Mouse (Mus musculus) hindbrain, embryonic 11.5 days (tissue): ENCODE data around the gene Cldn5. TPM values are rescaled to one million over a fixed set of nuclear protein-coding genes. Genes with fewer than 3 reads are reported as not detected.

Source experiments
- ATAC-seq: fragments of 200-750 bp; cut with Nextera tagmentation; 2 replicates; pipeline ENCODE4 v1.8.0; 2017; ENCODE audit warnings: mild to moderate bottlenecking, moderate TSS enrichment, moderate library complexity; ENCODE audit not compliant: low FRiP score
- DNase-seq: peaks from one replicate; pipeline ENCODE4 v3.0.0-alpha.2; 2015; ENCODE audit warnings: low spot score
- H3K27ac ChIP-seq: fragments of 300-500 bp; sonication (generic); 2 replicates; pipeline ENCODE4 v1.5.1; 2014; ENCODE audit warnings: mild to moderate bottlenecking, low read depth, low read length
- H3K27me3 ChIP-seq: fragments of 300-500 bp; sonication (generic); 2 replicates; pipeline ENCODE4 v1.6.1; 2014; ENCODE audit warnings: mild to moderate bottlenecking, low read length, moderate library complexity, mixed read lengths; ENCODE audit not compliant: control insufficient read depth, insufficient read depth
- H3K36me3 ChIP-seq: fragments of 300-500 bp; sonication (generic); 2 replicates; pipeline ENCODE4 v1.6.1; 2014; ENCODE audit warnings: mild to moderate bottlenecking, low read length, moderate library complexity, mixed read lengths; ENCODE audit not compliant: control insufficient read depth, insufficient read depth
- H3K4me1 ChIP-seq: fragments of 300-500 bp; sonication (generic); replicated peaks from 2 replicates; pipeline ENCODE4 v1.6.1; 2014; ENCODE audit warnings: low read length, mixed read lengths; ENCODE audit not compliant: control insufficient read depth, insufficient read depth
- H3K4me2 ChIP-seq: fragments of 300-500 bp; sonication (generic); replicated peaks from 2 replicates; pipeline ENCODE4 v1.6.1; 2014; ENCODE audit warnings: mild to moderate bottlenecking, low read depth, low read length
- H3K4me3 ChIP-seq: fragments of 300-500 bp; sonication (generic); 2 replicates; pipeline ENCODE4 v1.5.1; 2014; ENCODE audit warnings: low read depth, low read length
- H3K9ac ChIP-seq: fragments of 300-500 bp; sonication (generic); 2 replicates; pipeline ENCODE4 v1.6.1; 2014; ENCODE audit warnings: low read depth, low read length
- H3K9me3 ChIP-seq: fragments of 300-500 bp; sonication (generic); 2 replicates; pipeline ENCODE4 v1.6.1; 2016; ENCODE audit warnings: low read length; ENCODE audit not compliant: control insufficient read depth
- WGBS: fragments of 180-500 bp; shearing (Covaris S2); extraction: QIAGEN DNeasy Blood & Tissue Kit; methylation state at CpG from one replicate; pipeline ENCODE4 v1.1.7; 2014; 5-methylcytosine and 5-hydroxymethylcytosine counted together
- polyA plus RNA-seq: library from polyadenylated mRNA; unstranded; fragments of >200 nt; fragmentation: Nextera tagmentation; extraction: Ambion mirVana; gene quantifications from 2 replicates; pipeline ENCODE4 v1.2.1, GENCODE M21; 2014

The Cldn5 gene
- polyA plus RNA-seq, 1 experiment from 2014 or later: 25.2 TPM

DNA sequence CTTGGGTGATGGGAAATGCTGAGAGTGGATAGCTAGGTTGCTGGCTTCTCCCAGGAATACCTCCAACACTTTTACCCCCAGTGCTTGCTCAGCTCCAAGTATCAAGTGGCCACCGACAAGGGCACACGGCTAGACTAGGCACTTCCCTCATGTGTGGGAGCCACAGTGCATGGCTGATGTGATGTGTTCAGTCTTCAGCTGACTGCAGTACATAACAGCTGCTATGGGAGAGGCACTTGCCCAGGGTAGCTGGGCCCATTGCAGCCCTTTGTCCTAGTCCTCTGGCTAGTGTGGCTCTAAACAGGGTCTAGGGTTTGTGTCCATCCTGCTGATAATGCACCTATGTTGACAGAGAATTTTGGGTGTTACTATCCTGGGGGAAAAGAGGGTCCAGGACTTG, 1.8 kb downstream of the Cldn5 start:
- Histone ChIP-seq H3K9me3 (no peaks in the 10 kb centered on the region), H3K4me1 (peaks cover 5% of the 10 kb centered on the region; the same call in 1 of the 2 replicates), H3K4me3 (no peak overlapping the region), H3K27ac (no peak overlapping the region), H3K9ac (no peak overlapping the region), H3K4me2 (no peak overlapping the region), H3K36me3 (no peaks in the 10 kb centered on the region), H3K27me3 (peaks cover 40% of the 10 kb centered on the region)
- DNase-seq: peak; percentile 14
- 70% methylated on average over 2 of the region's 2 CpGs for WGBS
- ATAC-seq: no peak

DNA sequence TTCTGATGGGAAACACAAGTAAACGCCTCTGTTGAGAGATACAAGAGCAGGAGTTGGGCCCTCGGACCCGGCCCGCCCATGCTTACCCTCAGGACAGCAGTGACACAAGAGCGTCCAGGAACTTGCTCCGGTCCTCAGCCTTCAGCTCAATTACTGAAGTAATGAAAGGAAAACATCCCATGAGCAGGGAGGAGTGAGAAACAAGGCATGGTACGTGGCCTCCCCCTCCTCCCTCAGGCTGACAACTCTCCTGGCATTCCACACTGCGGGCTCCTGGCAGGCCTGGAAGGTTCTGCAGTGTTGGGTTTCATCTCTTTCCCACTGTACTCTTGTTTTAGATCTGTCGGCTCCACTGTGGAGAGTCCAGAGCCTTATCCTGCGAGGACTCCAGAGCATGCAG, 5.2 kb downstream of the Cldn5 start:
- ATAC-seq (no peak), DNase-seq (no peak)
- no peaks in the 10 kb centered on the region for H3K9me3 ChIP-seq
- H3K4me3 ChIP-seq: no peak overlapping the region
- H3K36me3 ChIP-seq: 0 out of 2 replicates have a peak, but pooled peaks cover 4% of the 10 kb centered on the region
- no peak overlapping the region for H3K9ac ChIP-seq
- no peak overlapping the region for H3K27ac ChIP-seq
- H3K4me1 ChIP-seq: peaks cover 5% of the 10 kb centered on the region; the same call in 1 of the 2 replicates
- peaks cover 25% of the 10 kb centered on the region for H3K27me3 ChIP-seq
- H3K4me2 ChIP-seq: no peak overlapping the region
- 91% methylated on average over 10 of the region's 10 CpGs for WGBS

DNA sequence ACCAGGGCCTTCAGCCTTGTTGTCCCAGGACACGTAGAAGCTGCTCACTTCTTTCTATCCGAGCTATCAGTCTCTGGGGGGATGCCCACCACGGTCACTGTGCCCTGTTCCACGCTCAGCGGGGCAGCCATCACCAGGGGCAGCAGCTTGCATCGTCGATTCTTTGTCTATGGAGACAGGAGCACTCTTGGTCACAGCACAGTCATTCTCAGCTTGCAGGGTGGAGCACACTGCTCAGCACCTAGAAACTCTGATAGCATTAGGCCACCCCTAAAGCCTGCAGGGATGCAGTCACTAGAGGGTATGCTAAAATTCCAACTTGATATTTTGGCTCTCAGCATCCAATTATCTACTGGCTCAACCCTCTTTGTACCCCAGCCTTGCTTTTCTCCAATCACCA, 8.4 kb downstream of the Cldn5 start:
- DNase-seq: no peak
- H3K27ac ChIP-seq: no peak overlapping the region
- H3K9ac ChIP-seq: no peak overlapping the region
- 0 out of 2 replicates have a peak, but pooled peaks cover 6% of the 10 kb centered on the region for H3K36me3 ChIP-seq
- H3K9me3 ChIP-seq: no peaks in the 10 kb centered on the region
- no peaks in the 10 kb centered on the region for H3K27me3 ChIP-seq
- H3K4me2 ChIP-seq: no peak overlapping the region
- ATAC-seq: no peak
- no peaks in the 10 kb centered on the region for H3K4me1 ChIP-seq
- H3K4me3 ChIP-seq: no peak overlapping the region
- whole genome bisulfite sequencing: 96% methylated on average over 7 of the region's 7 CpGs

DNA sequence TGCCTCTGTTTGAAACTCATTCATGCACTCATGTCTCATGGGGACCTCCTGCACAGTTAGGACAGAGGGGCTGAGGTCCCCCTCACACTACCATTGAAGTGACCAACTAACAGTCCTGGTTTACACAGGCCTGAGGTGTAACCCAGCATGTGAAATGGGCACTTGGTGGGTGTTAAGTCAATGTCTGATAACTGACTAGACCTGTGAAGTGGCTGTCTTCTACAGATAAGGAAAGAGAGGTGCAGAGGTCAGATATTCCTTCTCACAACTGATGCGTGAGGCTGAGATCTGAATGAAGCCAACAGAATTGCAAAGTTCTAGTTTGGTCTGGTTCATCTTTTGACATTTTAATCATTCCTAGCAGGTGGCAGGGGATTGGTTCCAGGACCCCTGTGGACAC, 8.8 kb downstream of the Cldn5 start:
- H3K9ac ChIP-seq: no peak overlapping the region
- H3K27ac ChIP-seq: no peak overlapping the region
- H3K4me3 ChIP-seq: no peak overlapping the region
- 77% methylated on average over 1 of the region's 1 CpGs for WGBS
- ATAC-seq (no peak), DNase-seq (no peak)
- 0 out of 2 replicates have a peak, but pooled peaks cover 6% of the 10 kb centered on the region for H3K36me3 ChIP-seq
- H3K27me3 ChIP-seq: no peaks in the 10 kb centered on the region
- H3K4me2 ChIP-seq: no peak overlapping the region
- no peaks in the 10 kb centered on the region for H3K9me3 ChIP-seq
- H3K4me1 ChIP-seq: no peaks in the 10 kb centered on the region

GRCm38 (mm10) chr16:18786652-18787051, 10.0 kb downstream of the Cldn5 start:
- H3K4me1 ChIP-seq: no peaks in the 10 kb centered on the region
- 0 out of 2 replicates have a peak, but pooled peaks cover 6% of the 10 kb centered on the region for H3K36me3 ChIP-seq
- no peak for ATAC-seq
- H3K27ac ChIP-seq: no peak overlapping the region
- no peaks in the 10 kb centered on the region for H3K27me3 ChIP-seq
- 93% methylated on average over 10 of the region's 10 CpGs for WGBS
- H3K9me3 ChIP-seq: no peaks in the 10 kb centered on the region
- no peak for DNase-seq
- H3K9ac ChIP-seq: no peak overlapping the region
- H3K4me3 ChIP-seq: no peak overlapping the region
- no peak overlapping the region for H3K4me2 ChIP-seq

DNA sequence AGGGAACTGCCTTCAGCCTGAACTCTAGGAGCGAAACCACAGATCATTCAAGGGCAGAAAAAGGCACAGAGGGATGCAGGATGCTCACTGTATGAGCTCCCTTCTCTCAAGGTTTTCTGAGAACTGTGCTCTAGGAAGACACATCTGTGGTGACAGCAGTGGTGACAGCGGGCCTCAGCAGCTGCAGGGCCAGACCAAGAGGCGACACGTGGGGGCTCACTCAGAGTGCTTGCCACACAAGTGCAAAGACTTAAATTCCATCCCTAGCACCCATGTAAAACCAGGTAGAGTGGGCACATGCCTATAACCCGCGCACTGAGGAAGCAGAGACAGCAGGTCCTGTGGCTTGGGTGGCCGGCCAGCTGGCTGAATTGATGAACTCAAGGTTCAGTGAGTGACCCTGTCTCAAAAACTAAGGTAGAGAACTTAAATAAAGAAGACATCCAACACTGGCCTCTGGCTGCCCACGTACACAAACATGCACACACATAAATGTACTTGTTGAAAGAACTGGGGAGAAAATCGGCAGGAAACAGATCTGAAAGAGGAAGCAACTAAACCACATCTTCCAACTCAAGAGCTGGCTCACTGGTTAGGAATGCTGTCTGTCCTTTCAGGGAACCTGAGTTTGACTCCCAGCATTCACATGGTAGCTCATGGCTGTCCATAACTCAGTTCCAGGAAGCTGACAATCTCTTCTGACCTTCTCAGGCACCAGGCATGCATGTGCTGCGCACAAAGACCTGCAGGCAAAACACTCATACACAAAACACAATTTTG, 12.2 kb downstream of the Cldn5 start:
- Histone ChIP-seq H3K9me3 (no peaks in the 10 kb centered on the region), H3K27ac (no peak overlapping the region), H3K9ac (no peak overlapping the region), H3K36me3 (0 out of 2 replicates have a peak, but pooled peaks cover 6% of the 10 kb centered on the region), H3K4me2 (no peak overlapping the region), H3K27me3 (no peaks in the 10 kb centered on the region), H3K4me1 (no peaks in the 10 kb centered on the region), H3K4me3 (no peak overlapping the region)
- DNase-seq (no peak), ATAC-seq (no peak)
- 92% methylated on average over 10 of the region's 10 CpGs for whole genome bisulfite sequencing

DNA sequence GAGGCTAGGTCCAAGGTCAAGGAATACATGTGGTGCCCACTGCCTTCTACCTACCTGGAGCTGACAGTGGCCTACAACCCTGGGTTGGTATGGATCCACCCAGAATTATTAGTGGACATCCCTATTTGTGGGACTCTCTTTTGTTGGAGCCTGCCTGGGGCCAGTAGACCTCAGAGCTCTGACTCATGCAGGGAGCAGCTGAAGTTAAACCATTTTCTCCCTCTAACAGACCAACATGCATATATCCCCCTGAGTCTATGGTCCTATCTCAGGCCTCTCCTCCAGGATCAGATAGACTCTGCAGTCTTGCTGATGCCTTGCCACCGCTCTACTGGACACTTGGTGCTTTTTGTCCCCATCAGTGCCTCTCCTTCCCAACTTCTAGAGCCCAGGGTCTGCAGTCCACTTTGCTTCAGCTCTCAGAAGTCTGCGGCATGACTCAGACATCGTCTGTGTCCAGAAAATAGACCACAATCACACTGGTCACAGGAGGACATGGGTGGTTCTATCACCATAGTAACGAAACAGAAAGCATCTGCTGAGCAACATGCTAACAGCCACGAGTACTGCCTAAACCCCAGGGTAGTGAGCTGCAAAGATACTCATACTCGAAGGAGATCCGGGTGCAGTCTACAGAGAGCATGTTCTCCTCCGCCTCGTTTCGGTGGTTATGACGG, 18.7 kb downstream of the Cldn5 start:
- WGBS: 91% methylated on average over 11 of the region's 11 CpGs
- DNase-seq (no peak), ATAC-seq (no peak)
- Histone ChIP-seq H3K4me1 (no peaks in the 10 kb centered on the region), H3K36me3 (peaks cover 6% of the 10 kb centered on the region; the same call in 1 of the 2 replicates), H3K27me3 (no peaks in the 10 kb centered on the region), H3K9me3 (no peaks in the 10 kb centered on the region), H3K27ac (no peak overlapping the region), H3K9ac (no peak overlapping the region), H3K4me2 (no peak overlapping the region), H3K4me3 (no peak overlapping the region)

- Histone ChIP-seq H3K4me3 (no peak overlapping the region), H3K27ac (no peak overlapping the region), H3K4me2 (no peak overlapping the region), H3K9me3 (no peaks in the 10 kb centered on the region), H3K4me1 (no peaks in the 10 kb centered on the region), H3K9ac (no peak overlapping the region), H3K36me3 (peaks cover 6% of the 10 kb centered on the region; the same call in 1 of the 2 replicates), H3K27me3 (no peaks in the 10 kb centered on the region)
- DNase-seq (no peak), ATAC-seq (no peak)
- WGBS: 89% methylated on average over 7 of the region's 7 CpGs
Measured at GRCm38 (mm10) chr16:18796645-18797044, 20.0 kb downstream of the Cldn5 start.
